Mouse (Mus musculus) CH12.LX (cell line): ENCODE results near the gene Nlrp14. TPM values are rescaled to one million over a fixed set of nuclear protein-coding genes. Genes with fewer than 3 reads are reported as not detected.

Experiments
- DNase-seq: peaks from one replicate; pipeline ENCODE4 v3.0.0-alpha.2; 2013; ENCODE audit errors: extremely low read depth
- H3K27ac ChIP-seq: 2 replicates; pipeline ENCODE4 v1.5.1; 2012; ENCODE audit warnings: low read depth, mild to moderate bottlenecking, control low read depth, moderate library complexity; ENCODE audit not compliant: insufficient read depth
- H3K27me3 ChIP-seq: replicated peaks from 2 replicates; pipeline ENCODE3; 2012; ENCODE audit warnings: inconsistent platforms
- H3K36me3 ChIP-seq, 2 experiments: replicated peaks in 1 of 2; 2 replicates each; pipeline versions ENCODE3 to v1.6.1; 2012; ENCODE audit warnings: inconsistent platforms in 1 of 2, low read length in 1 of 2, mild to moderate bottlenecking in 1 of 2, mixed read lengths in 1 of 2, moderate library complexity in 1 of 2; ENCODE audit not compliant: control insufficient read depth in 1 of 2, insufficient read depth in 1 of 2
- H3K4me1 ChIP-seq, 2 experiments: 2 replicates each; pipeline ENCODE4 v1.6.1; 2012; ENCODE audit warnings: inconsistent platforms in 1 of 2, moderate library complexity in 1 of 2; ENCODE audit not compliant: insufficient read depth in 2 of 2, control insufficient read depth in 1 of 2
- H3K4me2 ChIP-seq: 2 replicates; pipeline ENCODE4 v1.6.1; 2012; ENCODE audit warnings: low read depth, mild to moderate bottlenecking, control low read depth; ENCODE audit not compliant: poor library complexity, insufficient read depth, severe bottlenecking
- H3K4me3 ChIP-seq, 3 experiments: fragments of 150-350 bp in 1 of 3; sonication (generic) in 1 of 3; replicated peaks in 1 of 3; 2 replicates each; pipeline versions ENCODE3 to v1.5.1; 2011 to 2012; ENCODE audit warnings: low read depth in 2 of 3, low read length in 2 of 3, mild to moderate bottlenecking in 2 of 3, moderate library complexity in 2 of 3, control low read depth in 1 of 3, improper control_type of control experiment in 1 of 3, inconsistent platforms in 1 of 3, mixed read lengths in 1 of 3; ENCODE audit not compliant: poor library complexity in 1 of 3
- H3K79me2 ChIP-seq: replicated peaks from 2 replicates; pipeline ENCODE4 v1.6.1; 2012; ENCODE audit warnings: mild to moderate bottlenecking, moderate library complexity; ENCODE audit not compliant: control insufficient read depth, poor library complexity, insufficient read depth, severe bottlenecking; ENCODE audit errors: extremely low read depth
- H3K9ac ChIP-seq: 2 replicates; pipeline ENCODE4 v1.6.1; 2012; ENCODE audit warnings: low read depth, mild to moderate bottlenecking, control low read depth, moderate library complexity; ENCODE audit not compliant: insufficient read depth
- H3K9me3 ChIP-seq: replicated peaks from 2 replicates; pipeline ENCODE3; 2012; ENCODE audit warnings: low read length, inconsistent platforms, mixed read lengths
- CHD1 ChIP-seq: IDR thresholded peaks from 2 replicates; pipeline ENCODE4 v1.6.1; 2012; ENCODE audit warnings: low read depth, low read length, improper control_type of control experiment, inconsistent platforms
- CTCF ChIP-seq, 2 experiments: IDR thresholded peaks in 1 of 2; conservative IDR thresholded peaks in 1 of 2; 2 replicates each; pipeline ENCODE4 v1.5.1; 2011 to 2012; ENCODE audit warnings: low read depth in 2 of 2, low read length in 2 of 2, improper control_type of control experiment in 1 of 2, inconsistent platforms in 1 of 2, mild to moderate bottlenecking in 1 of 2, moderate library complexity in 1 of 2
- E2F4 ChIP-seq: IDR thresholded peaks from 2 replicates; pipeline ENCODE4 v1.6.1; 2011; ENCODE audit warnings: low read depth, low read length, improper control_type of control experiment; ENCODE audit not compliant: insufficient replicate concordance
- EP300 ChIP-seq: IDR thresholded peaks from 2 replicates; pipeline ENCODE4 v1.6.1; 2011; ENCODE audit warnings: low read length, improper control_type of control experiment
- ETS1 ChIP-seq: conservative IDR thresholded peaks from 2 replicates; pipeline ENCODE4 v1.6.1; 2012; ENCODE audit warnings: low read depth, mild to moderate bottlenecking, inconsistent platforms, low read length, improper control_type of control experiment, moderate library complexity
- GABPA ChIP-seq: IDR thresholded peaks from 2 replicates; pipeline ENCODE4 v1.6.1; 2012; ENCODE audit warnings: low read depth, low read length, improper control_type of control experiment, inconsistent platforms; ENCODE audit not compliant: insufficient replicate concordance
- HCFC1 ChIP-seq: IDR thresholded peaks from 2 replicates; pipeline ENCODE4 v1.6.1; 2012; ENCODE audit warnings: low read depth, mild to moderate bottlenecking, inconsistent platforms, low read length, improper control_type of control experiment
- JUN ChIP-seq: IDR thresholded peaks from 2 replicates; pipeline ENCODE4 v1.6.1; 2011; ENCODE audit warnings: low read depth, mild to moderate bottlenecking, low read length, improper control_type of control experiment, moderate library complexity; ENCODE audit not compliant: insufficient read depth
- JUND ChIP-seq: conservative IDR thresholded peaks from 2 replicates; pipeline ENCODE4 v1.6.1; 2011; ENCODE audit warnings: low read depth, low read length, improper control_type of control experiment
- KAT2A ChIP-seq: IDR thresholded peaks from 2 replicates; pipeline ENCODE4 v1.6.1; 2012; ENCODE audit warnings: low read length, improper control_type of control experiment, inconsistent platforms; ENCODE audit not compliant: insufficient replicate concordance
- MAFK ChIP-seq: IDR thresholded peaks from 2 replicates; pipeline ENCODE4 v1.6.1; 2011; ENCODE audit warnings: low read length, improper control_type of control experiment; ENCODE audit not compliant: insufficient replicate concordance
- MAX ChIP-seq: IDR thresholded peaks from 2 replicates; pipeline ENCODE4 v1.6.1; 2011; ENCODE audit warnings: low read length, improper control_type of control experiment
- MAZ ChIP-seq: IDR thresholded peaks from 2 replicates; pipeline ENCODE4 v1.6.1; 2012; ENCODE audit warnings: low read depth, mild to moderate bottlenecking, inconsistent platforms, low read length, improper control_type of control experiment, moderate library complexity
- MEF2A ChIP-seq: IDR thresholded peaks from 2 replicates; pipeline ENCODE4 v1.6.1; 2014; ENCODE audit warnings: low read depth, mild to moderate bottlenecking, inconsistent platforms, low read length, improper control_type of control experiment, borderline replicate concordance
- MXI1 ChIP-seq: IDR thresholded peaks from 2 replicates; pipeline ENCODE4 v1.6.1; 2011; ENCODE audit warnings: mild to moderate bottlenecking, low read depth, low read length, improper control_type of control experiment
- MYC ChIP-seq: IDR thresholded peaks from 2 replicates; pipeline ENCODE4 v1.6.1; 2011; ENCODE audit warnings: low read depth, mild to moderate bottlenecking, improper control_type of control experiment, low read length
- NELFE ChIP-seq: IDR thresholded peaks from 2 replicates; pipeline ENCODE4 v1.6.1; 2011; ENCODE audit warnings: low read depth, low read length, improper control_type of control experiment
- POLR2AphosphoS2 ChIP-seq: IDR thresholded peaks from 2 replicates; pipeline ENCODE4 v1.6.1; 2011; ENCODE audit warnings: low read depth, low read length, improper control_type of control experiment
- RAD21 ChIP-seq: IDR thresholded peaks from 2 replicates; pipeline ENCODE4 v1.6.1; 2011; ENCODE audit warnings: low read depth, mild to moderate bottlenecking, low read length, improper control_type of control experiment, moderate library complexity
- RCOR1 ChIP-seq: conservative IDR thresholded peaks from 2 replicates; pipeline ENCODE4 v1.6.1; 2012; ENCODE audit warnings: low read depth, mild to moderate bottlenecking, inconsistent platforms, low read length, improper control_type of control experiment
- SIN3A ChIP-seq: IDR thresholded peaks from 2 replicates; pipeline ENCODE4 v1.6.1; 2012; ENCODE audit warnings: low read length, improper control_type of control experiment, inconsistent platforms
- SMC3 ChIP-seq: IDR thresholded peaks from 2 replicates; pipeline ENCODE4 v1.6.1; 2011; ENCODE audit warnings: low read depth, low read length, improper control_type of control experiment
- TBP ChIP-seq: conservative IDR thresholded peaks from 2 replicates; pipeline ENCODE4 v1.6.1; 2011; ENCODE audit warnings: low read depth, low read length, improper control_type of control experiment
- TCF12 ChIP-seq: IDR thresholded peaks from 2 replicates; pipeline ENCODE4 v1.6.1; 2014; ENCODE audit warnings: low read depth, mild to moderate bottlenecking, inconsistent platforms, low read length, improper control_type of control experiment
- UBTF ChIP-seq: IDR thresholded peaks from 2 replicates; pipeline ENCODE4 v1.6.1; 2012; ENCODE audit warnings: low read depth, mild to moderate bottlenecking, inconsistent platforms, low read length, improper control_type of control experiment, moderate library complexity
- ZC3H11A ChIP-seq: IDR thresholded peaks from 2 replicates; pipeline ENCODE4 v1.6.1; 2012; ENCODE audit warnings: low read depth, mild to moderate bottlenecking, inconsistent platforms, low read length, improper control_type of control experiment
- ZKSCAN1 ChIP-seq: IDR thresholded peaks from 2 replicates; pipeline ENCODE4 v1.6.1; 2012; ENCODE audit warnings: low read depth, inconsistent platforms, low read length, improper control_type of control experiment, borderline replicate concordance
- dilution Hi-C: fragments of 300-500 bp; cut with MboI; formaldehyde crosslinking; loops from 2 replicates; pipeline ENCODE4 v1.14.3; 2020; ENCODE audit warnings: low sequenced_read_pairs; ENCODE audit not compliant: extremely low pct_unique_long_range_greater_than_20kb, extremely low pct_ligation_motif_present
- in situ Hi-C: fragments of 300-500 bp; cut with MboI; formaldehyde crosslinking; loops from 3 replicates; pipeline ENCODE4 v1.14.3; 2019; ENCODE audit warnings: low sequenced_read_pairs, low pct_ligation_motif_present, low pct_unique_long_range_greater_than_20kb, mixed read lengths
- polyA plus RNA-seq: library from polyadenylated mRNA; unstranded; fragments of >175 nt; gene quantifications from 2 replicates; pipeline ENCODE4 v1.2.1, GENCODE M21; 2012; ENCODE audit warnings: low read depth; ENCODE audit not compliant: insufficient read length
- total RNA-seq, 2 experiments: library from RNA; depleted of rRNA; stranded (reverse); fragments of 300-350 nt in 1 of 2; fragments of >200 nt in 1 of 2; gene quantifications; 2 replicates each; pipeline ENCODE4 v1.2.3; 2012 to 2014

The Nlrp14 gene
- total and polyA plus RNA-seq, 3 experiments = not detected

DNA sequence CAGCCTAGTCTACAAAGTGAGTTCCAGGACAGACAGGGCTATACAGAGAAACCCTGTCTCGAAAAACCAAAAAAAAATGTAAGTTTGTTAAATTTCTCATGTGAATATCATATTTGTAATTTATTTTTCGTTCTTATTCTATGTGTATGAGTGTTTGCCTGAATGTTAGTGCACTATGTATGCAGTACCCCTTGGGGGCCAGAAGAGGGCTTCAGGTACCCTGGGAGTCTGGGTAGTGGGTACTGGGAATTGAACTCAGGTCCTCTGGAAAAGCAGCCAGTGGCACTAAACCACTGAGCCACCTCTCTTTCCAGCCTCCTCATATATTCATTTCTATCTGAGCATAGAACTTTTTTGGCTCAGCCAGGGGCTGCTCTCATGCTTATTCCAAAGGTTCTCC, 50.1 kb downstream of the Nlrp14 start:
- Histone ChIP-seq H3K4me2 (no peak overlapping the region), H3K9me3 (no peaks in the 10 kb centered on the region), H3K27me3 (no peaks in the 10 kb centered on the region), H3K36me3 (no peaks in the 10 kb centered on the region), H3K79me2 (no peaks in the 10 kb centered on the region), H3K4me1 (no peaks in the 10 kb centered on the region), H3K27ac (no peak overlapping the region), H3K4me3 (no peak overlapping the region), H3K9ac (no peak overlapping the region)
- in situ Hi-C loops (loop anchor here (25.0 kb wide), 1 partner anchor 545 kb away; the partner anchor contains the start of gene Cyb5r2), dilution Hi-C loops (no loop called here)
- no peak for TF ChIP-seq TBP
- no peak for TF ChIP-seq ZKSCAN1
- TF ChIP-seq E2F4 = no peak
- TF ChIP-seq MAFK = no peak
- TF ChIP-seq MYC = no peak
- no peak for TF ChIP-seq HCFC1
- no peak for TF ChIP-seq TCF12
- TF ChIP-seq SMC3 = peak; percentile 45
- TF ChIP-seq UBTF = no peak
- peak; percentile 38 to 51; a peak in 3 of 4 replicates for TF ChIP-seq CTCF (conservative IDR thresholded peaks at IDR 0.05 in 1 of 2, IDR thresholded peaks at IDR 0.05 in 1 of 2; ENCODE audit: low read depth in 2 of 2, low read length in 2 of 2)
- TF ChIP-seq POLR2AphosphoS2 = no peak
- no peak for TF ChIP-seq ETS1
- no peak for TF ChIP-seq JUND
- TF ChIP-seq ZC3H11A = no peak
- no peak for TF ChIP-seq SIN3A
- TF ChIP-seq MXI1 = no peak
- no peak for TF ChIP-seq RCOR1
- TF ChIP-seq EP300 = no peak
- TF ChIP-seq MAZ = no peak
- no peak for TF ChIP-seq MAX
- TF ChIP-seq GABPA = no peak
- TF ChIP-seq CHD1 = no peak
- peak; percentile 13; the same call in 1 of the 2 replicates for TF ChIP-seq RAD21
- no peak for TF ChIP-seq JUN
- TF ChIP-seq MEF2A = no peak
- TF ChIP-seq KAT2A = no peak
- TF ChIP-seq NELFE = no peak
- DNase-seq = no peak
